11 mouse cellular contexts compared by ENCODE assay signal in the genomic region with DNA sequence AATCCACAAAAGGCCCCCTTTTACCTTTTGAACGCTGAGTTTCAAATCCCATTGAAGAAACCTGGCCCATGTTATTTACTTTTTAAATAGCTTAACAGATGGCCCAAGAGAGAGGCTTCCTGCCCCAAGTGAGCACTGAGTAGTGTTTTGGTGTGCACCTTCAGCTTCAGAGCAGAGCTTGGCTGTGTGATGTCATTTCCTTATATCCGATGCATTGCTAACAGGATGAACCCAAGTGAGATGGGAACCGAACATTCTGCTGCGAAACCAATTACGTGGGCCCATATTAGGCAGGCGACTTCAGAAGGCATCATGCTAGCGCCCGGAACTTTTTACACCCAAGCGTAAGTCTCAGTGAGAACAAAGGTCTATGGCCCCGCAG.
DNase-seq lines count a peak whose midpoint lies in the region; ATAC-seq and TF ChIP-seq lines count a peak whose summit lies in the region.
"Had no signal": no experiment of that assay in that cellular context is flagged by ENCODE, and none has a peak within 500 bp of the region (broad histone marks: within the 10 kb centered on the region; RNA-seq: fewer than 3 reads in every experiment).

No protein-coding gene starts in this region.

- H3K27ac ChIP-seq in heart, adult 2 months: peak overlapping the region; percentile 58
- no peak overlapping the region for H3K27ac ChIP-seq in heart, embryonic 12.5 days (ENCODE audit: poor library complexity, severe bottlenecking)
- H3K27ac ChIP-seq in forebrain, embryonic 16.5 days (ENCODE audit: low read length): peak overlapping the region; percentile 41
- no peak overlapping the region; the same call in 1 of the 2 replicates for H3K27ac ChIP-seq in midbrain, embryonic 15.5 days

- no peak overlapping the region for H3K4me2 ChIP-seq in heart, embryonic 12.5 days
- no peak overlapping the region for H3K4me2 ChIP-seq in forebrain, embryonic 16.5 days (ENCODE audit: low read length)
- no peak overlapping the region for H3K4me2 ChIP-seq in midbrain, embryonic 15.5 days

- no peaks in the 10 kb centered on the region for H3K27me3 ChIP-seq in heart, adult 2 months (ENCODE audit: control insufficient read depth, insufficient read depth, low read length)
- no peaks in the 10 kb centered on the region for H3K27me3 ChIP-seq in heart, embryonic 12.5 days (replicated peaks)
- no peaks in the 10 kb centered on the region for H3K27me3 ChIP-seq in forebrain, embryonic 16.5 days (replicated peaks; ENCODE audit: control insufficient read depth, insufficient read depth, low read length)
- 0 out of 2 replicates have a peak, but pooled peaks cover 8% of the 10 kb centered on the region for H3K27me3 ChIP-seq in midbrain, embryonic 15.5 days (replicated peaks)

- no peak for TF ChIP-seq CTCF in heart, adult 2 months (IDR thresholded peaks at IDR 0.05)

- H3K4me3 ChIP-seq in heart, adult 2 months: no peak overlapping the region
- H3K4me3 ChIP-seq in heart, embryonic 12.5 days: no peak overlapping the region
- no peak overlapping the region for H3K4me3 ChIP-seq in forebrain, embryonic 16.5 days (replicated peaks; ENCODE audit: low read length)
- no peak overlapping the region for H3K4me3 ChIP-seq in midbrain, embryonic 15.5 days

- no peak for ATAC-seq in heart, embryonic 12.5 days (ENCODE audit: insufficient number of reproducible peaks, low FRiP score)
- ATAC-seq in CD4-positive, CD25-positive, alpha-beta regulatory T cell, adult 4 months: peak; percentile 85
- ATAC-seq in forebrain, embryonic 16.5 days: no peak
- 0 out of 2 replicates have a peak, but pooled peaks have one; percentile 1 for ATAC-seq in midbrain, embryonic 15.5 days (replicated peaks)

- no peaks in the 10 kb centered on the region for H3K79me2 ChIP-seq in heart, adult 2 months (replicated peaks; ENCODE audit: control insufficient read depth, insufficient read depth, low read length)

- TF ChIP-seq EP300 in heart, adult 2 months (IDR thresholded peaks at IDR 0.05; ENCODE audit: insufficient read depth, low read depth, low read length): peak; percentile 56; the same call in 1 of the 2 replicates

- WGBS in heart, adult 2 months: 62% methylated on average over 10 of the region's 10 CpGs
- 77% methylated on average over 10 of the region's 10 CpGs for WGBS in heart, embryonic 12.5 days
- 75% methylated on average over 10 of the region's 10 CpGs for WGBS in forebrain, embryonic 16.5 days
- WGBS in midbrain, embryonic 15.5 days: 65% methylated on average over 10 of the region's 10 CpGs

- H3K36me3 ChIP-seq in heart, adult 2 months (ENCODE audit: control insufficient read depth, insufficient read depth, low read length): peaks cover 2% of the 10 kb centered on the region; the same call in 1 of the 2 replicates
- H3K36me3 ChIP-seq in heart, embryonic 12.5 days: no peaks in the 10 kb centered on the region
- no peaks in the 10 kb centered on the region for H3K36me3 ChIP-seq in forebrain, embryonic 16.5 days (ENCODE audit: control insufficient read depth, insufficient read depth)
- H3K36me3 ChIP-seq in midbrain, embryonic 15.5 days (replicated peaks): no peaks in the 10 kb centered on the region

- intact Hi-C loops in heart, adult 2 months (cut with DNase I): loop anchor here (5.0 kb wide), 1 partner anchor 114 kb away; no protein-coding TSS in a partner anchor

- H3K4me1 ChIP-seq in heart, adult 2 months (ENCODE audit: control insufficient read depth, insufficient read depth, low read length): peaks cover 22% of the 10 kb centered on the region
- peaks cover 14% of the 10 kb centered on the region; the same call in 1 of the 2 replicates for H3K4me1 ChIP-seq in heart, embryonic 12.5 days (replicated peaks)
- H3K4me1 ChIP-seq in forebrain, embryonic 16.5 days (replicated peaks; ENCODE audit: control insufficient read depth, insufficient read depth, low read length): peaks cover 20% of the 10 kb centered on the region
- H3K4me1 ChIP-seq in midbrain, embryonic 15.5 days: peaks cover 15% of the 10 kb centered on the region

- TF ChIP-seq POLR2A in heart, adult 2 months (IDR thresholded peaks at IDR 0.05; ENCODE audit: insufficient read depth, low read depth, low read length): no peak

- no peaks in the 10 kb centered on the region for H3K9me3 ChIP-seq in heart, embryonic 12.5 days (replicated peaks)
- H3K9me3 ChIP-seq in forebrain, embryonic 16.5 days (ENCODE audit: control insufficient read depth, low read length): no peaks in the 10 kb centered on the region
- no peaks in the 10 kb centered on the region for H3K9me3 ChIP-seq in midbrain, embryonic 15.5 days

- no peak overlapping the region for H3K9ac ChIP-seq in heart, adult 2 months (ENCODE audit: low read depth, low read length)
- H3K9ac ChIP-seq in heart, embryonic 12.5 days: no peak overlapping the region
- no peak overlapping the region for H3K9ac ChIP-seq in forebrain, embryonic 16.5 days (replicated peaks; ENCODE audit: low read depth, low read length)
- H3K9ac ChIP-seq in midbrain, embryonic 15.5 days: no peak overlapping the region

- DNase-seq in heart, adult 2 months: peak; percentile 30 to 43
- DNase-seq in kidney, adult 11 months: no peak
- no peak for DNase-seq in kidney, adult 18-20 months
- no peak for DNase-seq in urinary bladder, postnatal 25 days (ENCODE audit: low spot score)
- DNase-seq: adrenal gland, postnatal 10 days; liver; spleen, adult 18-20 months had no signal

Comparison
In these comparisons a context has a peak if more than half of its experiments do, and no peak if none do; other contexts are left out.
1. H3K27ac ChIP-seq: peak in heart, adult 2 months (single experiment) and forebrain, embryonic 16.5 days (single experiment); none in heart, embryonic 12.5 days (single experiment) and midbrain, embryonic 15.5 days (single experiment).
2. DNase-seq: peak in heart, adult 2 months (2 of 2); none in kidney, adult 11 months (single experiment), kidney, adult 18-20 months (single experiment) and urinary bladder, postnatal 25 days (single experiment).
3. ATAC-seq: peak in CD4-positive, CD25-positive, alpha-beta regulatory T cell, adult 4 months (single experiment) and midbrain, embryonic 15.5 days (single experiment); none in heart, embryonic 12.5 days (single experiment) and forebrain, embryonic 16.5 days (single experiment).